Mouse (Mus musculus) CH12.LX (cell line): ENCODE measurements at regions not wholly inside any gene's neighbourhood (a gene's known extent, or its start where the extent isn't known, plus 50 kb on each side); places are given as distances from the start of the nearest gene placed in this dataset.

Source experiments
- CTCF ChIP-seq, 2 experiments: IDR thresholded peaks in 1 of 2; conservative IDR thresholded peaks in 1 of 2; 2 replicates each; pipeline ENCODE4 v1.5.1; 2011 to 2012; ENCODE audit warnings: low read depth in 2 of 2, low read length in 2 of 2, improper control_type of control experiment in 1 of 2, inconsistent platforms in 1 of 2, mild to moderate bottlenecking in 1 of 2, moderate library complexity in 1 of 2
- EP300 ChIP-seq: IDR thresholded peaks from 2 replicates; pipeline ENCODE4 v1.6.1; 2011; ENCODE audit warnings: low read length, improper control_type of control experiment
- KAT2A ChIP-seq: IDR thresholded peaks from 2 replicates; pipeline ENCODE4 v1.6.1; 2012; ENCODE audit warnings: low read length, improper control_type of control experiment, inconsistent platforms; ENCODE audit not compliant: insufficient replicate concordance
- MYC ChIP-seq: IDR thresholded peaks from 2 replicates; pipeline ENCODE4 v1.6.1; 2011; ENCODE audit warnings: low read depth, mild to moderate bottlenecking, improper control_type of control experiment, low read length
- PAX5 ChIP-seq: IDR thresholded peaks from 2 replicates; pipeline ENCODE4 v1.6.1; 2012; ENCODE audit warnings: low read length, inconsistent platforms, mixed read lengths
- POLR2A ChIP-seq: IDR thresholded peaks from 2 replicates; pipeline ENCODE4 v1.6.1; 2011; ENCODE audit warnings: low read depth, mild to moderate bottlenecking, improper control_type of control experiment, low read length
- RCOR1 ChIP-seq: conservative IDR thresholded peaks from 2 replicates; pipeline ENCODE4 v1.6.1; 2012; ENCODE audit warnings: low read depth, mild to moderate bottlenecking, inconsistent platforms, low read length, improper control_type of control experiment
- USF1 ChIP-seq: IDR thresholded peaks from 2 replicates; pipeline ENCODE4 v1.6.1; 2014; ENCODE audit warnings: low read depth, mild to moderate bottlenecking, inconsistent platforms, low read length, improper control_type of control experiment

- TF ChIP-seq MYC (no peak), KAT2A (no peak), USF1 (no peak), POLR2A (no peak), EP300 (no peak), PAX5 (no peak), RCOR1 (no peak), CTCF (conservative IDR thresholded peaks at IDR 0.05 in 1 of 2, IDR thresholded peaks at IDR 0.05 in 1 of 2; ENCODE audit: low read depth in 2 of 2, low read length in 2 of 2) (no peak)
Observed at GRCm38 (mm10) chr6:116986266-116987000, 181.9 kb upstream of the Cxcl12 start.
